Mouse (Mus musculus) ES-Bruce4 (cell line): ENCODE results near the gene Timm44.

Experiments used
- CTCF ChIP-seq: IDR thresholded peaks from one replicate; pipeline ENCODE4 v1.8.1; 2011; ENCODE audit warnings: low read depth, low read length
- EP300 ChIP-seq: IDR thresholded peaks from 2 replicates; pipeline ENCODE4 v1.6.1; 2011; ENCODE audit warnings: low read depth, low read length; ENCODE audit not compliant: insufficient read depth
- POLR2A ChIP-seq: IDR thresholded peaks from one replicate; pipeline ENCODE4 v1.8.1; 2011; ENCODE audit warnings: low read length; ENCODE audit not compliant: insufficient read depth

DNA sequence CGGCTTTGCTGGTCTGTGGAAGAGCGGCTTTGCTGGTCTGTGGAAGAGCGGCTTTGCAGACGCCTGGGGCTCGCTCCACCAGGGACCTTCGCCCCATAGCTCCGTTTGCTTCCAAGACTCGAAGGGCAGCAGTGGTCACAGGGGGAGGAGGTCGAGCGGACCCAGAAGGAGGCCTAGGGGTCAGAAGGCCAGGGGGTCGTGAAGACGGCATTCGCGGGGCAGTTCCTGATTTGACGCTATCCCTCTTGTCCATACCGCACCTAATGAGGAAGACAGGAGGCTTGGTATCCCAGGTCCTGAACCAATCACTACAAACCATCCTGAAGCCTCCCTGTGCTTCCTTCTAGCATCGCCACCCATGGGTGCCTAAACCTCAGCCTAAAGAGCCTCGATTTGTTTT lies 59.4 kb downstream of the Timm44 start:
- TF ChIP-seq CTCF (no peak), POLR2A (no peak), EP300 (no peak)
